Mouse (Mus musculus): ENCODE results near the gene Ptpn9.
A peak's percentile ranks its signal among the peaks of the same experiment; 100 is the strongest.
"Not testable (repeated sequence)": the region's sequence is repeated elsewhere in the genome, so short reads cannot be mapped to it uniquely, and the experiment has no call there.

Gene Ptpn9

GRCm38 (mm10) chr9:56994286-56995197 is at the start of gene Ptpn9:
Ptpn9 (plus strand) TSS chr9:56994923.
- DNase-seq (ENCODE audit: low read depth, low spot score): peak; percentile 3

GRCm38 (mm10) chr9:56947481-56947880 is 47.2 kb upstream of the Ptpn9 start:
- peak; percentile 32 for DNase-seq (ENCODE audit: low read depth, low spot score)

- DNase-seq (ENCODE audit: low read depth, low spot score): not testable (repeated sequence)
These were observed 46.0 kb upstream of the Ptpn9 start for GRCm38 (mm10) chr9:56948699-56949098.

- peak; percentile 12 for DNase-seq (ENCODE audit: low read depth, low spot score)
These were observed 45.0 kb upstream of the Ptpn9 start for GRCm38 (mm10) chr9:56949767-56950166.

- DNase-seq (ENCODE audit: low read depth, low spot score): peak; percentile 93
These were observed 44.0 kb upstream of the Ptpn9 start, which contains the start of gene Snupn for GRCm38 (mm10) chr9:56950414-56951400. Snupn (plus strand) TSS chr9:56950878.

- DNase-seq (ENCODE audit: low read depth, low spot score): no peak
These were observed 41.2 kb upstream of the Ptpn9 start for GRCm38 (mm10) chr9:56953562-56953961.

GRCm38 (mm10) chr9:56956966-56957675 is 37.6 kb upstream of the Ptpn9 start:
- no peak for DNase-seq (ENCODE audit: low read depth, low spot score)

- no peak for DNase-seq (ENCODE audit: low read depth, low spot score)
These were observed 36.0 kb upstream of the Ptpn9 start for GRCm38 (mm10) chr9:56958689-56959088.

- no peak for DNase-seq (ENCODE audit: low read depth, low spot score)
These were observed 33.1 kb upstream of the Ptpn9 start for GRCm38 (mm10) chr9:56961591-56961990.

GRCm38 (mm10) chr9:56970158-56970557 is 24.6 kb upstream of the Ptpn9 start:
- no peak for DNase-seq (ENCODE audit: low read depth, low spot score)

- no peak for DNase-seq (ENCODE audit: low read depth, low spot score)
These were observed 20.7 kb upstream of the Ptpn9 start for GRCm38 (mm10) chr9:56973960-56974524.

GRCm38 (mm10) chr9:56975199-56975598 is 19.5 kb upstream of the Ptpn9 start:
- no peak for DNase-seq (ENCODE audit: low read depth, low spot score)

- DNase-seq (ENCODE audit: low read depth, low spot score): no peak
These were observed 14.5 kb upstream of the Ptpn9 start for GRCm38 (mm10) chr9:56980186-56980585.

- DNase-seq (ENCODE audit: low read depth, low spot score): no peak
These were observed 13.2 kb upstream of the Ptpn9 start for GRCm38 (mm10) chr9:56981502-56981901.

GRCm38 (mm10) chr9:56995198-56996027 is 690 bp downstream of the Ptpn9 start:
- DNase-seq (ENCODE audit: low read depth, low spot score): peak; percentile 9

- no peak for DNase-seq (ENCODE audit: low read depth, low spot score)
These were observed 1.3 kb downstream of the Ptpn9 start for GRCm38 (mm10) chr9:56996028-56996346.

GRCm38 (mm10) chr9:56997206-56997605 is 2.5 kb downstream of the Ptpn9 start:
- not testable (repeated sequence) for DNase-seq (ENCODE audit: low read depth, low spot score)

GRCm38 (mm10) chr9:57003011-57003410 is 8.3 kb downstream of the Ptpn9 start:
- DNase-seq (ENCODE audit: low read depth, low spot score): no peak

GRCm38 (mm10) chr9:57012393-57012792 is 17.7 kb downstream of the Ptpn9 start:
- no peak for DNase-seq (ENCODE audit: low read depth, low spot score)

GRCm38 (mm10) chr9:57012895-57013294 is 18.2 kb downstream of the Ptpn9 start:
- no peak for DNase-seq (ENCODE audit: low read depth, low spot score)
